Mouse (Mus musculus) lung, adult 2 months (tissue): ENCODE results near the gene Gm20388. TPM values are rescaled to one million over a fixed set of nuclear protein-coding genes. Genes with fewer than 3 reads are reported as not detected.
"Not testable (repeated sequence)": the region's sequence is repeated elsewhere in the genome, so short reads cannot be mapped to it uniquely, and the experiment has no call there.

Source experiments
- DNase-seq: peaks from one replicate; pipeline ENCODE4 v3.0.0; 2022
- H3K4me1 ChIP-seq: fragments of 200-500 bp; 2 replicates; pipeline ENCODE4 v1.6.1; 2011; ENCODE audit warnings: low read length; ENCODE audit not compliant: control insufficient read depth, insufficient read depth
- H3K4me3 ChIP-seq: fragments of 200-500 bp; replicated peaks from 2 replicates; pipeline ENCODE3; 2011; ENCODE audit warnings: low read depth, mild to moderate bottlenecking, control low read depth, low read length; ENCODE audit errors: extremely low read depth
- CTCF ChIP-seq: fragments of 200-500 bp; IDR thresholded peaks from 2 replicates; pipeline ENCODE4 v1.5.1; 2011; ENCODE audit warnings: mild to moderate bottlenecking, low read length, control low read depth; ENCODE audit not compliant: insufficient read depth
- POLR2A ChIP-seq: fragments of 200-500 bp; IDR thresholded peaks from 2 replicates; pipeline ENCODE4 v1.6.1; 2011; ENCODE audit warnings: low read depth, mild to moderate bottlenecking, control low read depth, low read length, borderline replicate concordance; ENCODE audit errors: extremely low read depth
- WGBS: fragments of 180-500 bp; shearing (Covaris S2); methylation state at CpG from one replicate; pipeline ENCODE4 v1.1.7; 2018; 5-methylcytosine and 5-hydroxymethylcytosine counted together
- polyA plus RNA-seq: library from polyadenylated mRNA; depleted of rRNA; stranded (reverse); fragments of >200 nt; gene quantifications from 2 replicates; pipeline ENCODE4 v1.2.3, GENCODE M21; 2012

Gm20388 gene
- polyA plus RNA-seq, 1 experiment = 67.8 TPM

- Histone ChIP-seq H3K4me3 (no peak overlapping the region), H3K4me1 (no peaks in the 10 kb centered on the region)
- TF ChIP-seq POLR2A (no peak), CTCF (no peak)
- no peak for DNase-seq
- 10% methylated on average over 11 of the region's 11 CpGs for WGBS
These were observed 3500.1 kb downstream of the Gm20388 start for GRCm38 (mm10) chr8:123410788-123411187.

GRCm38 (mm10) chr8:123411246-123411645, 3500.6 kb downstream of the Gm20388 start, which contains the start of gene Tubb3:
Tubb3 (plus strand) TSS chr8:123411424.
- Histone ChIP-seq H3K4me1 (no peaks in the 10 kb centered on the region), H3K4me3 (no peak within 1 kb of the TSS)
- WGBS = under 1% methylated on average over 29 of the region's 29 CpGs
- DNase-seq = no peak
- TF ChIP-seq CTCF = no peak
- TF ChIP-seq POLR2A = no peak

DNA sequence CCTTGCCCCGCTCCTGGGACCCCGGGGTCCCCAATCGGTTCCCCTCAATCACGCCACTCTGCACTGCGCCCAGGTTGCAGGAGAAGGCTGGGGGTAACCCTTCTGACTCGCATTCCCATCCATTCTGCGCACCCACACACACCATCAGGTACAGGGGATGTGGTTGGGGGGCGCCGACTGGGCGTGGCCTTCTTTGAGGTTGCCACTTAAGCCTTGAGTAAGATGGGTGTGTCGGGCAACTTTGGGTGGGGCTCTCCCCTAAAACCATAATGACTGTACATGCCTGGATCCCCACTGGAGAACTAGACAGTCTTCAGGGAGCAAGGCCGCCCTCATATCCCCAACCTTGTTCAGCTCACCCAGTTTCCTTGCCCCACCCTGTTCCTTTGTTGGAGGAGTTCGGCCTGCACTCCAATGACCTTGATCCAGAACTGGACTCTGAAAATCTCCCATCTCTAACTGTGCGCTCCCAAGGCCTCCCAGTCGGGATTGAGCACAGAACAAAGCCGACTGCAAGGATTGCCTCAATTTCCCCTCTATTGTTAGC, 3501.2 kb downstream of the Gm20388 start:
- TF ChIP-seq POLR2A (no peak), CTCF (no peak)
- H3K4me3 ChIP-seq = no peak overlapping the region
- DNase-seq = no peak
- 13% methylated on average over 16 of the region's 16 CpGs for WGBS
- no peaks in the 10 kb centered on the region for H3K4me1 ChIP-seq

- H3K4me1 ChIP-seq = no peaks in the 10 kb centered on the region
- TF ChIP-seq CTCF = no peak
- TF ChIP-seq POLR2A = no peak
- 5% methylated on average over 12 of the region's 12 CpGs for WGBS
- no peak for DNase-seq
- no peak overlapping the region for H3K4me3 ChIP-seq
These were observed 3502.0 kb downstream of the Gm20388 start for GRCm38 (mm10) chr8:123412560-123413170.

DNA sequence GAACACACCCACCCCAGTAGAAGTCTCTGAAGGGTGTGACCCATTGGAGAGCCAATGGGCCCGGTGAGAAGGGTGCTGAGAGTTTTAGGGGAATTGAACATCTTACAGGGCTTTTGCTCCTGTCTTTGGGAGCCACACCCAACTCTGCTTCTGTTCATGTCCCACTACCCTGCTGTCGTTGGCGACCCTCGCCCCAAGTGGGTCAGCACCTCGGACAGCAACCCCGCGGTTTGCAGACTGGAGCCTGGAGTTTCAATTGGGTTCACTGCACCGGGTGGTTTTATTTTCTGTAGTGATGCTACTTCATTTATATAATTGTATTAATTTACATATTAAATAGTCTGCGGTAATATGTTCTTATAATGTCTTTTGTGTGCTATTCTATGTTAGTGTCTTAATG, 3503.6 kb downstream of the Gm20388 start:
- 12% methylated on average over 9 of the region's 9 CpGs for WGBS
- H3K4me3 ChIP-seq = no peak overlapping the region
- TF ChIP-seq POLR2A (no peak), CTCF (no peak)
- no peak for DNase-seq
- no peaks in the 10 kb centered on the region for H3K4me1 ChIP-seq

GRCm38 (mm10) chr8:123414997-123415696, 3504.5 kb downstream of the Gm20388 start:
- H3K4me1 ChIP-seq, DNase-seq, H3K4me3 ChIP-seq: not testable (repeated sequence)
- 74% methylated on average over 5 of the region's 5 CpGs for WGBS

GRCm38 (mm10) chr8:123415967-123416943, 3505.6 kb downstream of the Gm20388 start:
- no peaks in the 10 kb centered on the region for H3K4me1 ChIP-seq
- DNase-seq = no peak
- TF ChIP-seq CTCF (no peak), POLR2A (no peak)
- H3K4me3 ChIP-seq = no peak overlapping the region
- 73% methylated on average over 8 of the region's 8 CpGs for WGBS

GRCm38 (mm10) chr8:123416944-123417555, 3506.4 kb downstream of the Gm20388 start:
- no peaks in the 10 kb centered on the region for H3K4me1 ChIP-seq
- no peak for DNase-seq
- TF ChIP-seq POLR2A (no peak), CTCF (no peak)
- WGBS = 72% methylated on average over 8 of the region's 8 CpGs
- H3K4me3 ChIP-seq = no peak overlapping the region

GRCm38 (mm10) chr8:123419711-123420110, 3509.1 kb downstream of the Gm20388 start:
- DNase-seq = no peak
- 77% methylated on average over 4 of the region's 4 CpGs for WGBS
- Histone ChIP-seq H3K4me1 (no peaks in the 10 kb centered on the region), H3K4me3 (no peak overlapping the region)
- TF ChIP-seq POLR2A = no peak
- no peak for TF ChIP-seq CTCF
